Comparison of ENCODE assay signal across 17 mouse cellular contexts in genomic region chr8:10474446-10474845, GRCm38 (mm10).
DNase-seq lines count a peak whose midpoint lies in the region; ATAC-seq and TF ChIP-seq lines count a peak whose summit lies in the region.
"Had no signal": no experiment of that assay in that cellular context is flagged by ENCODE, and none has a peak within 500 bp of the region (broad histone marks: within the 10 kb centered on the region; RNA-seq: fewer than 3 reads in every experiment).

No protein-coding gene starts in this region.

- peaks cover 3% of the 10 kb centered on the region; the same call in 1 of the 2 replicates for H3K4me1 ChIP-seq in midbrain, embryonic 14.5 days (ENCODE audit: control insufficient read depth, insufficient read depth, low read length)
- no peaks in the 10 kb centered on the region for H3K4me1 ChIP-seq in midbrain, embryonic 10.5 days
- H3K4me1 ChIP-seq: embryonic facial prominence, embryonic 15.5 days; neural tube, embryonic 12.5 days had no signal

- 75% methylated on average over 3 of the region's 3 CpGs for WGBS in midbrain, embryonic 14.5 days
- WGBS in midbrain, embryonic 10.5 days = 83% methylated on average over 3 of the region's 3 CpGs

- H3K27me3 ChIP-seq in midbrain, embryonic 14.5 days (ENCODE audit: control insufficient read depth, insufficient read depth, low read length) = no peaks in the 10 kb centered on the region
- no peaks in the 10 kb centered on the region for H3K27me3 ChIP-seq in midbrain, embryonic 10.5 days (ENCODE audit: low read depth, poor library complexity, severe bottlenecking)
- H3K27me3 ChIP-seq: embryonic facial prominence, embryonic 15.5 days; neural tube, embryonic 12.5 days had no signal

- no peak overlapping the region for H3K4me3 ChIP-seq in midbrain, embryonic 14.5 days (replicated peaks; ENCODE audit: low read depth, low read length)
- no peak overlapping the region for H3K4me3 ChIP-seq in midbrain, embryonic 10.5 days
- no peak overlapping the region for H3K4me3 ChIP-seq in left cerebral cortex, adult 2 months
- H3K4me3 ChIP-seq: embryonic facial prominence, embryonic 15.5 days; neural tube, embryonic 12.5 days had no signal

- 0 out of 2 replicates have a peak, but pooled peaks cover 2% of the 10 kb centered on the region for H3K36me3 ChIP-seq in midbrain, embryonic 14.5 days (ENCODE audit: control insufficient read depth, insufficient read depth, low read length)
- no peaks in the 10 kb centered on the region for H3K36me3 ChIP-seq in midbrain, embryonic 10.5 days
- H3K36me3 ChIP-seq: embryonic facial prominence, embryonic 15.5 days; neural tube, embryonic 12.5 days had no signal

- DNase-seq in frontal cortex, adult 2 months (ENCODE audit: extremely low spot score in 1 of 2, low spot score in 1 of 2) = peak; percentile 58 to 75
- DNase-seq in frontal cortex, postnatal 14 days (ENCODE audit: low spot score in 2 of 2) = no peak
- peak; percentile 64 for DNase-seq in midbrain, embryonic 14.5 days
- no peak for DNase-seq in midbrain, embryonic 10.5 days (ENCODE audit: low spot score)
- peak; percentile 40 to 42 for DNase-seq in left cerebral cortex, adult 2 months (ENCODE audit: extremely low spot score in 1 of 2, low spot score in 2 of 2)
- peak; percentile 49 to 71 for DNase-seq in right cerebral cortex, postnatal 10 days (ENCODE audit: low spot score in 2 of 2)
- no peak for DNase-seq in thymus, postnatal 0 days (ENCODE audit: low spot score)
- no peak for DNase-seq in adrenal gland, adult (ENCODE audit: inconsistent age in 2 of 2, low spot score in 1 of 2)
- DNase-seq: adrenal gland, postnatal 25 days; B cell, adult 2 months; heart, adult 18-20 months; kidney, adult 2 months; liver; thymus, adult 18-20 months had no signal

- intact Hi-C loops in left cerebral cortex, adult 2 months (cut with DNase I) = loop anchor here (2.0 kb wide), 1 partner anchor 64 kb away; no protein-coding TSS in a partner anchor

- no peak overlapping the region for H3K9ac ChIP-seq in midbrain, embryonic 14.5 days (replicated peaks; ENCODE audit: low read length)
- H3K9ac ChIP-seq: embryonic facial prominence, embryonic 15.5 days; hindbrain, embryonic 14.5 days; neural tube, embryonic 12.5 days had no signal

- H3K4me2 ChIP-seq in midbrain, embryonic 14.5 days (ENCODE audit: low read length) = no peak overlapping the region
- H3K4me2 ChIP-seq: embryonic facial prominence, embryonic 15.5 days; hindbrain, embryonic 14.5 days; neural tube, embryonic 12.5 days had no signal

- no peak for ATAC-seq in midbrain, embryonic 14.5 days (ENCODE audit: low FRiP score, low TSS enrichment)

- H3K9me3 ChIP-seq in midbrain, embryonic 14.5 days (ENCODE audit: control insufficient read depth, low read length) = no peaks in the 10 kb centered on the region
- H3K9me3 ChIP-seq in midbrain, embryonic 10.5 days (replicated peaks) = no peaks in the 10 kb centered on the region
- H3K9me3 ChIP-seq: embryonic facial prominence, embryonic 15.5 days; neural tube, embryonic 12.5 days had no signal

- TF ChIP-seq CTCF in left cerebral cortex, adult 2 months (IDR thresholded peaks at IDR 0.05) = no peak

- no peak overlapping the region for H3K27ac ChIP-seq in midbrain, embryonic 14.5 days (replicated peaks; ENCODE audit: low read depth, low read length)
- no peak overlapping the region for H3K27ac ChIP-seq in midbrain, embryonic 10.5 days (replicated peaks)
- peak overlapping the region; percentile 45 for H3K27ac ChIP-seq in left cerebral cortex, adult 2 months
- H3K27ac ChIP-seq: embryonic facial prominence, embryonic 15.5 days; hindbrain, embryonic 14.5 days; neural tube, embryonic 12.5 days had no signal

Comparison
In these comparisons a context has a peak if more than half of its experiments do, and no peak if none do; other contexts are left out.
1. DNase-seq: peak in frontal cortex, adult 2 months (2 of 2), midbrain, embryonic 14.5 days (single experiment), left cerebral cortex, adult 2 months (2 of 2) and right cerebral cortex, postnatal 10 days (2 of 2); none in frontal cortex, postnatal 14 days (0 of 2), midbrain, embryonic 10.5 days (single experiment), thymus, postnatal 0 days (single experiment) and adrenal gland, adult (0 of 2).